Mouse (Mus musculus) CD4-positive naive resting alpha-beta T cell, adult 57 days (primary cell): ENCODE measurements around the gene Baz1b. TPM values are rescaled to one million over a fixed set of nuclear protein-coding genes. Genes with fewer than 3 reads are reported as not detected.

Experiments used
- total RNA-seq: library from RNA; stranded (reverse); gene quantifications from one replicate; pipeline ENCODE4 v1.2.4, GENCODE M21; 2023

Baz1b gene
- total RNA-seq, result 106 TPM

GRCm38 (mm10) chr5:135186621-135187348 is at the start of gene Baz1b:
Gene Baz1b (plus strand): TSS chr5:135187264.

GRCm38 (mm10) chr5:135149053-135149819 is 37.8 kb upstream of the Baz1b start, which contains the start of gene Tbl2:
Gene Tbl2 (plus strand): TSS chr5:135149657.

GRCm38 (mm10) chr5:135168063-135169062 is 18.7 kb upstream of the Baz1b start, which contains the start of gene Bcl7b:
Gene Bcl7b (plus strand): TSS chr5:135168283.

GRCm38 (mm10) chr5:135251079-135251454 is 64.0 kb downstream of the Baz1b start, which contains the start of gene Fzd9:
Gene Fzd9 (minus strand): TSS chr5:135251230.

Other genes starting within 250 kb of the Baz1b start
- not detected for gene Cldn4, start 240.3 kb upstream of the Baz1b start, total RNA-seq
- gene Cldn3, start 201.1 kb upstream of the Baz1b start, total RNA-seq, result not detected
- gene Abhd11, start 178.1 kb upstream of the Baz1b start, total RNA-seq, result 48.8 TPM
- 55.8 TPM for gene Stx1a, start 163.8 kb upstream of the Baz1b start, total RNA-seq
- gene Dnajc30, start 123.1 kb upstream of the Baz1b start, total RNA-seq, result 17.4 TPM
- gene Bud23, start 122.3 kb upstream of the Baz1b start, total RNA-seq, result 74.1 TPM
- gene Vps37d, start 109.0 kb upstream of the Baz1b start, total RNA-seq, result not detected
- gene Mlxipl, start 97.4 kb upstream of the Baz1b start, total RNA-seq, result 0.98 TPM
- gene Tbl2, start 37.6 kb upstream of the Baz1b start, total RNA-seq, result 17.1 TPM
- gene Bcl7b, start 19.0 kb upstream of the Baz1b start, total RNA-seq, result 66.2 TPM
- gene Fzd9, start 64.0 kb downstream of the Baz1b start, total RNA-seq, result 0.24 TPM
- gene Fkbp6, start 162.8 kb downstream of the Baz1b start, total RNA-seq, result not detected
- not detected for gene Trim50, start 166.0 kb downstream of the Baz1b start, total RNA-seq
- 32.0 TPM for gene Nsun5, start 182.7 kb downstream of the Baz1b start, total RNA-seq
- 48.5 TPM for gene Pom121, start 207.3 kb downstream of the Baz1b start, total RNA-seq